Mouse (Mus musculus): ENCODE measurements around the gene Kif3c. TPM values are rescaled to one million over a fixed set of nuclear protein-coding genes. Genes with fewer than 3 reads are reported as not detected.

The Kif3c gene
- total and polyA plus RNA-seq, 3 experiments: 3.5 to 5.9 (median 5.5) TPM

GRCm38 (mm10) chr12:3427067-3427889 lies 62.3 kb downstream of the Kif3c start:
- H3K79me2 ChIP-seq (replicated peaks; ENCODE audit: control insufficient read depth, extremely low read depth, insufficient read depth, poor library complexity, severe bottlenecking): peaks cover 78% of the 10 kb centered on the region
- dilution Hi-C loops (cut with MboI; ENCODE audit: extremely low pct_ligation_motif_present, extremely low pct_unique_long_range_greater_than_20kb, low sequenced_read_pairs) (no loop called here), in situ Hi-C loops (cut with MboI; ENCODE audit: low pct_ligation_motif_present, low pct_unique_long_range_greater_than_20kb, low sequenced_read_pairs) (no loop called here)
- H3K4me1 ChIP-seq (ENCODE audit: control insufficient read depth in 1 of 2, insufficient read depth in 2 of 2): peaks cover 10 to 35% of the 10 kb centered on the region in 2 experiments
- no peaks in the 10 kb centered on the region for H3K9me3 ChIP-seq (replicated peaks; ENCODE audit: low read length)
- H3K4me3 ChIP-seq (replicated peaks in 1 of 3; ENCODE audit: low read depth in 2 of 3, low read length in 2 of 3, poor library complexity in 1 of 3): peak overlapping the region; percentile 73 to 99 (median 78)
- H3K4me2 ChIP-seq (ENCODE audit: insufficient read depth, low read depth, poor library complexity, severe bottlenecking): peak overlapping the region; percentile 41
- peaks cover 11 to 22% of the 10 kb centered on the region in 2 experiments for H3K36me3 ChIP-seq (replicated peaks in 1 of 2; ENCODE audit: control insufficient read depth in 1 of 2, insufficient read depth in 1 of 2, low read length in 1 of 2)
- H3K9ac ChIP-seq (ENCODE audit: insufficient read depth, low read depth): peak overlapping the region; percentile 82
- H3K27ac ChIP-seq (ENCODE audit: insufficient read depth, low read depth): peak overlapping the region; percentile 96
- TF ChIP-seq ETS1 (conservative IDR thresholded peaks at IDR 0.05; ENCODE audit: low read depth, low read length) (peak; percentile 6; the same call in 1 of the 2 replicates), KAT2A (IDR thresholded peaks at IDR 0.05; ENCODE audit: insufficient replicate concordance, low read length) (peak; percentile 82; the same call in 1 of the 2 replicates), GABPA (IDR thresholded peaks at IDR 0.05; ENCODE audit: insufficient replicate concordance, low read depth, low read length) (no peak; the same call in 1 of the 2 replicates), MXI1 (IDR thresholded peaks at IDR 0.05; ENCODE audit: low read depth, low read length) (no peak; the same call in 1 of the 2 replicates), USF2 (conservative IDR thresholded peaks at IDR 0.05; ENCODE audit: low read depth, low read length) (no peak), ELF1 (IDR thresholded peaks at IDR 0.05; ENCODE audit: low read depth, low read length) (peak; percentile 57; the same call in 1 of the 2 replicates), RCOR1 (conservative IDR thresholded peaks at IDR 0.05; ENCODE audit: low read depth, low read length) (no peak), ZC3H11A (IDR thresholded peaks at IDR 0.05; ENCODE audit: low read depth, low read length) (no peak), MAX (IDR thresholded peaks at IDR 0.05; ENCODE audit: low read length) (peak; percentile 20; the same call in 1 of the 2 replicates), E2F4 (IDR thresholded peaks at IDR 0.05; ENCODE audit: insufficient replicate concordance, low read depth, low read length) (no peak), IRF4 (IDR thresholded peaks at IDR 0.05; ENCODE audit: low read depth, low read length) (peak; percentile 44; the same call in 1 of the 2 replicates), ZKSCAN1 (IDR thresholded peaks at IDR 0.05; ENCODE audit: borderline replicate concordance, low read depth, low read length) (no peak), NELFE (IDR thresholded peaks at IDR 0.05; ENCODE audit: low read depth, low read length) (peak; percentile 48; the same call in 1 of the 2 replicates), JUND (conservative IDR thresholded peaks at IDR 0.05; ENCODE audit: low read depth, low read length) (no peak), USF1 (IDR thresholded peaks at IDR 0.05; ENCODE audit: low read depth, low read length) (no peak; the same call in 1 of the 2 replicates), CTCF (conservative IDR thresholded peaks at IDR 0.05 in 1 of 2, IDR thresholded peaks at IDR 0.05 in 1 of 2; ENCODE audit: low read depth in 2 of 2, low read length in 2 of 2) (no peak), POLR2A (IDR thresholded peaks at IDR 0.05; ENCODE audit: low read depth, low read length) (peak; percentile 71), SMC3 (IDR thresholded peaks at IDR 0.05; ENCODE audit: low read depth, low read length) (no peak), TCF12 (IDR thresholded peaks at IDR 0.05; ENCODE audit: low read depth, low read length) (no peak), ZMIZ1 (IDR thresholded peaks at IDR 0.05; ENCODE audit: low read depth, low read length) (no peak), SIN3A (IDR thresholded peaks at IDR 0.05; ENCODE audit: low read length) (peak; percentile 88; the same call in 1 of the 2 replicates), UBTF (IDR thresholded peaks at IDR 0.05; ENCODE audit: low read depth, low read length) (no peak), MAFK (IDR thresholded peaks at IDR 0.05; ENCODE audit: insufficient replicate concordance, low read length) (no peak), RAD21 (IDR thresholded peaks at IDR 0.05; ENCODE audit: low read depth, low read length) (no peak), PAX5 (IDR thresholded peaks at IDR 0.05; ENCODE audit: low read length) (no peak), BHLHE40 (IDR thresholded peaks at IDR 0.05; ENCODE audit: low read depth, low read length) (peak; percentile 68), EP300 (IDR thresholded peaks at IDR 0.05; ENCODE audit: low read length) (no peak), ZNF384 (IDR thresholded peaks at IDR 0.05; ENCODE audit: low read depth, low read length) (peak; percentile 96), POLR2AphosphoS2 (IDR thresholded peaks at IDR 0.05; ENCODE audit: low read depth, low read length) (no peak), MAZ (IDR thresholded peaks at IDR 0.05; ENCODE audit: low read depth, low read length) (no peak), CHD2 (IDR thresholded peaks at IDR 0.05; ENCODE audit: low read length) (no peak), CHD1 (IDR thresholded peaks at IDR 0.05; ENCODE audit: low read depth, low read length) (no peak), MYC (IDR thresholded peaks at IDR 0.05; ENCODE audit: low read depth, low read length) (peak; percentile 66), TBP (conservative IDR thresholded peaks at IDR 0.05; ENCODE audit: low read depth, low read length) (peak; percentile 89), HCFC1 (IDR thresholded peaks at IDR 0.05; ENCODE audit: low read depth, low read length) (peak; percentile 94), JUN (IDR thresholded peaks at IDR 0.05; ENCODE audit: insufficient read depth, low read depth, low read length) (no peak), MEF2A (IDR thresholded peaks at IDR 0.05; ENCODE audit: borderline replicate concordance, low read depth, low read length) (no peak), NRF1 (IDR thresholded peaks at IDR 0.05; ENCODE audit: low read depth, low read length) (no peak)
- peak; percentile 74 for DNase-seq (ENCODE audit: extremely low read depth)
- no peaks in the 10 kb centered on the region for H3K27me3 ChIP-seq (replicated peaks)

Data from CH12.LX (cell line).